Mouse (Mus musculus) spleen, adult 2 months (tissue): Measurements from ENCODE around the gene Galnt3. TPM values are rescaled to one million over a fixed set of nuclear protein-coding genes. Genes with fewer than 3 reads are reported as not detected.

Experiments used
- DNase-seq, 2 experiments: peaks; one replicate each; pipeline versions ENCODE4 v3.0.0 to v3.0.0-alpha.2; 2012 to 2021; ENCODE audit warnings: low spot score in 2 of 2, low read depth in 1 of 2
- H3K27ac ChIP-seq: fragments of 200-500 bp; 2 replicates; pipeline ENCODE4 v1.5.1; 2012; ENCODE audit warnings: low read length, inconsistent platforms; ENCODE audit not compliant: insufficient read depth
- H3K27me3 ChIP-seq: fragments of 200-500 bp; 2 replicates; pipeline ENCODE4 v1.6.1; 2012; ENCODE audit warnings: mild to moderate bottlenecking, moderate library complexity, low read length, inconsistent platforms; ENCODE audit not compliant: control insufficient read depth, insufficient read depth
- H3K36me3 ChIP-seq: fragments of 200-500 bp; 2 replicates; pipeline ENCODE4 v1.6.1; 2012; ENCODE audit warnings: mild to moderate bottlenecking, low read length, inconsistent platforms; ENCODE audit not compliant: control insufficient read depth, insufficient read depth
- H3K4me1 ChIP-seq: fragments of 200-500 bp; 2 replicates; pipeline ENCODE4 v1.6.1; 2011; ENCODE audit warnings: inconsistent platforms; ENCODE audit not compliant: control insufficient read depth, insufficient read depth, insufficient read length
- H3K4me3 ChIP-seq: fragments of 200-500 bp; 2 replicates; pipeline ENCODE4 v1.5.1; 2011; ENCODE audit warnings: mild to moderate bottlenecking, inconsistent platforms; ENCODE audit not compliant: insufficient read depth, insufficient read length; ENCODE audit errors: extremely low read depth
- CTCF ChIP-seq: fragments of 200-500 bp; IDR thresholded peaks from 2 replicates; pipeline ENCODE4 v1.5.1; 2011; ENCODE audit warnings: mild to moderate bottlenecking, inconsistent platforms; ENCODE audit not compliant: insufficient read depth, insufficient read length, insufficient replicate concordance; ENCODE audit errors: extremely low read depth
- POLR2A ChIP-seq: fragments of 200-500 bp; IDR thresholded peaks from 2 replicates; pipeline ENCODE4 v1.6.1; 2011; ENCODE audit warnings: low read depth, low read length, inconsistent platforms
- WGBS: fragments of 180-500 bp; shearing (Covaris S2); methylation state at CpG from one replicate; pipeline ENCODE4 v1.1.7; 2018; 5-methylcytosine and 5-hydroxymethylcytosine counted together
- polyA plus RNA-seq: library from polyadenylated mRNA; depleted of rRNA; stranded (reverse); fragments of >200 nt; gene quantifications from 2 replicates; pipeline ENCODE4 v1.2.3, GENCODE M21; 2012; rRNA removed

Galnt3 gene
- polyA plus RNA-seq, 1 experiment: 1.8 TPM

GRCm38 (mm10) chr2:66043441-66044404, 81.1 kb downstream of the Galnt3 start:
- Histone ChIP-seq H3K4me1 (no peaks in the 10 kb centered on the region), H3K36me3 (no peaks in the 10 kb centered on the region), H3K27ac (no peak overlapping the region), H3K4me3 (no peak overlapping the region), H3K27me3 (no peaks in the 10 kb centered on the region)
- 86% methylated on average over 17 of the region's 17 CpGs for WGBS
- TF ChIP-seq CTCF: no peak
- TF ChIP-seq POLR2A: no peak
- no peak for DNase-seq

GRCm38 (mm10) chr2:66041917-66042419, 82.8 kb downstream of the Galnt3 start:
- no peaks in the 10 kb centered on the region for H3K36me3 ChIP-seq
- WGBS: 76% methylated on average over 9 of the region's 9 CpGs
- TF ChIP-seq CTCF: no peak
- TF ChIP-seq POLR2A: no peak

GRCm38 (mm10) chr2:66041203-66041916, 83.4 kb downstream of the Galnt3 start:
- Histone ChIP-seq H3K4me1 (no peaks in the 10 kb centered on the region), H3K36me3 (no peaks in the 10 kb centered on the region), H3K27ac (no peak overlapping the region), H3K4me3 (no peak overlapping the region), H3K27me3 (no peaks in the 10 kb centered on the region)
- TF ChIP-seq CTCF (no peak), POLR2A (no peak)
- no peak for DNase-seq
- WGBS: 95% methylated on average over 21 of the region's 21 CpGs

More at GRCm38 (mm10) chr2:66041917-66042419, 82.8 kb downstream of the Galnt3 start:
- Histone ChIP-seq H3K27ac (no peak overlapping the region), H3K4me3 (no peak overlapping the region), H3K27me3 (no peaks in the 10 kb centered on the region), H3K4me1 (no peaks in the 10 kb centered on the region)
- DNase-seq: no peak

- Histone ChIP-seq H3K4me3 (no peak overlapping the region), H3K27me3 (no peaks in the 10 kb centered on the region), H3K27ac (no peak overlapping the region), H3K4me1 (no peaks in the 10 kb centered on the region), H3K36me3 (no peaks in the 10 kb centered on the region)
- DNase-seq: no peak
- no peak for TF ChIP-seq POLR2A
- TF ChIP-seq CTCF: no peak
Observed at GRCm38 (mm10) chr2:66040611-66041010, 84.2 kb downstream of the Galnt3 start.

GRCm38 (mm10) chr2:66034907-66035679, 89.7 kb downstream of the Galnt3 start:
- no peaks in the 10 kb centered on the region for H3K36me3 ChIP-seq
- 84% methylated on average over 9 of the region's 9 CpGs for WGBS
- H3K4me1 ChIP-seq: no peaks in the 10 kb centered on the region
- no peak overlapping the region for H3K4me3 ChIP-seq
- no peaks in the 10 kb centered on the region for H3K27me3 ChIP-seq
- no peak for DNase-seq
- no peak for TF ChIP-seq POLR2A
- no peak for TF ChIP-seq CTCF
- no peak overlapping the region for H3K27ac ChIP-seq

Other genes with a start within 250 kb of the Galnt3 start
- 1.1 and 1.3 TPM in 2 replicates for gene Ttc21b, start 131.6 kb upstream of the Galnt3 start, polyA plus RNA-seq